Mouse (Mus musculus) ES-E14 (cell line): ENCODE data around the gene Tcn2. TPM values are rescaled to one million over a fixed set of nuclear protein-coding genes. Genes with fewer than 3 reads are reported as not detected.

ENCODE experiments used
- DNase-seq: peaks from one replicate; pipeline ENCODE4 v3.0.0-alpha.2; 2013; ENCODE audit warnings: low read depth, low spot score
- H3K27ac ChIP-seq: 2 replicates; pipeline ENCODE4 v1.5.1; 2012; ENCODE audit warnings: low read depth, mild to moderate bottlenecking, low read length, moderate library complexity, mixed read lengths; ENCODE audit not compliant: poor library complexity, insufficient read depth, severe bottlenecking
- H3K36me3 ChIP-seq: 2 replicates; pipeline ENCODE4 v1.6.1; 2012; ENCODE audit warnings: mild to moderate bottlenecking, low read length, moderate library complexity, mixed read lengths; ENCODE audit not compliant: control insufficient read depth, poor library complexity, insufficient read depth, severe bottlenecking
- H3K4me1 ChIP-seq, 2 experiments: fragments of 150-350 bp in 1 of 2; sonication (generic) in 1 of 2; 2 replicates each; pipeline ENCODE4 v1.6.1; 2012; ENCODE audit warnings: low read length in 2 of 2, mild to moderate bottlenecking in 1 of 2, mixed read lengths in 1 of 2; ENCODE audit not compliant: control insufficient read depth in 2 of 2, insufficient read depth in 2 of 2, poor library complexity in 1 of 2
- H3K4me3 ChIP-seq, 2 experiments: fragments of 150-350 bp in 1 of 2; sonication (generic) in 1 of 2; 2 replicates each; pipeline ENCODE4 v1.5.1; 2012; ENCODE audit warnings: low read length in 2 of 2, low read depth in 1 of 2, mild to moderate bottlenecking in 1 of 2, mixed read lengths in 1 of 2; ENCODE audit not compliant: insufficient read depth in 1 of 2, poor library complexity in 1 of 2, severe bottlenecking in 1 of 2
- H3K9ac ChIP-seq: 2 replicates; pipeline ENCODE4 v1.6.1; 2012; ENCODE audit warnings: low read depth, mild to moderate bottlenecking, low read length, mixed read lengths; ENCODE audit not compliant: poor library complexity, insufficient read depth, severe bottlenecking
- H3K9me3 ChIP-seq: fragments of 150-350 bp; sonication (generic); 2 replicates; pipeline ENCODE4 v1.6.1; 2012; ENCODE audit warnings: low read depth, mild to moderate bottlenecking, low read length; ENCODE audit not compliant: control insufficient read depth, insufficient read depth
- CHD2 ChIP-seq: IDR thresholded peaks from 2 replicates; pipeline ENCODE4 v1.6.1; 2014; ENCODE audit warnings: mild to moderate bottlenecking, low read depth, low read length, inconsistent platforms
- HCFC1 ChIP-seq: IDR thresholded peaks from 2 replicates; pipeline ENCODE4 v1.6.1; 2012; ENCODE audit warnings: low read length, inconsistent platforms, borderline replicate concordance; ENCODE audit not compliant: insufficient read depth
- MAFK ChIP-seq: IDR thresholded peaks from 2 replicates; pipeline ENCODE4 v1.6.1; 2014; ENCODE audit warnings: mild to moderate bottlenecking, low read depth, low read length, inconsistent platforms; ENCODE audit not compliant: insufficient read depth
- ZC3H11A ChIP-seq: IDR thresholded peaks from 2 replicates; pipeline ENCODE4 v1.6.1; 2012; ENCODE audit warnings: low read depth, mild to moderate bottlenecking, inconsistent platforms, low read length, borderline replicate concordance
- ZNF384 ChIP-seq: IDR thresholded peaks from 2 replicates; pipeline ENCODE4 v1.6.1; 2012; ENCODE audit warnings: low read depth, low read length, inconsistent platforms
- in situ Hi-C, 2 experiments: fragments of 600-800 bp; cut with MboI; formaldehyde crosslinking; loops; one replicate each; pipeline ENCODE4 v1.15.1; 2025; ENCODE audit warnings: low sequenced_read_pairs in 2 of 2, inconsistent platforms in 1 of 2; ENCODE audit not compliant: unreplicated experiment in 2 of 2
- total RNA-seq: library from RNA; depleted of rRNA; stranded (reverse); fragments of 300-350 nt; gene quantifications from 2 replicates; pipeline ENCODE4 v1.2.3, GENCODE M21; 2012

The Tcn2 gene
- total RNA-seq, 1 experiment, result 32.4 TPM

GRCm38 (mm10) chr11:3946386-3946785, 14.4 kb upstream of the Tcn2 start:
- in situ Hi-C loops, result no loop called here
- Histone ChIP-seq H3K36me3 (no peaks in the 10 kb centered on the region), H3K4me1 (peaks cover 3 to 5% of the 10 kb centered on the region in 2 experiments; a peak in 2 of 4 replicates), H3K4me3 (no peak overlapping the region; a peak in 1 of 4 replicates), H3K9me3 (no peaks in the 10 kb centered on the region), H3K9ac (no peak overlapping the region), H3K27ac (no peak overlapping the region; the same call in 1 of the 2 replicates)
- no peak for DNase-seq
- TF ChIP-seq HCFC1, result no peak
- TF ChIP-seq ZNF384, result no peak
- peak; percentile 77 for TF ChIP-seq MAFK

- H3K9me3 ChIP-seq, result no peaks in the 10 kb centered on the region
- DNase-seq, result no peak
- TF ChIP-seq ZNF384 (no peak), HCFC1 (no peak), CHD2 (no peak), ZC3H11A (no peak)
- in situ Hi-C loops, result no loop called here
- H3K36me3 ChIP-seq, result no peaks in the 10 kb centered on the region
- H3K4me1 ChIP-seq, result peaks cover 2 to 8% of the 10 kb centered on the region in 2 experiments; a peak in 2 of 4 replicates
- H3K27ac ChIP-seq, result no peak overlapping the region
- H3K4me3 ChIP-seq, result no peak overlapping the region
- H3K9ac ChIP-seq, result no peak overlapping the region
Observed at GRCm38 (mm10) chr11:3941371-3941770, 9.4 kb upstream of the Tcn2 start.

- H3K36me3 ChIP-seq, result no peaks in the 10 kb centered on the region
- H3K9ac ChIP-seq, result no peak overlapping the region
- H3K27ac ChIP-seq, result no peak overlapping the region
- no peaks in the 10 kb centered on the region for H3K9me3 ChIP-seq
- no peak overlapping the region for H3K4me3 ChIP-seq
- no peak for DNase-seq
- no peak for TF ChIP-seq ZNF384
- TF ChIP-seq MAFK, result no peak
- TF ChIP-seq CHD2, result no peak
- no peak for TF ChIP-seq ZC3H11A
- no peak for TF ChIP-seq HCFC1
- in situ Hi-C loops, result no loop called here
- H3K4me1 ChIP-seq, result peaks cover 3 to 13% of the 10 kb centered on the region in 2 experiments; a peak in 2 of 4 replicates
Observed at GRCm38 (mm10) chr11:3937321-3937874, 5.4 kb upstream of the Tcn2 start.

- Histone ChIP-seq H3K27ac (no peak overlapping the region), H3K9me3 (no peaks in the 10 kb centered on the region), H3K4me3 (no peak overlapping the region), H3K4me1 (peaks cover 4 to 14% of the 10 kb centered on the region in 2 experiments; a peak in 3 of 4 replicates), H3K36me3 (no peaks in the 10 kb centered on the region), H3K9ac (no peak overlapping the region)
- no peak for TF ChIP-seq MAFK
- DNase-seq, result no peak
- in situ Hi-C loops, result no loop called here
Observed at GRCm38 (mm10) chr11:3936318-3936717, 4.4 kb upstream of the Tcn2 start.

- Histone ChIP-seq H3K27ac (no peak overlapping the region), H3K4me3 (no peak overlapping the region), H3K9ac (no peak overlapping the region), H3K36me3 (no peaks in the 10 kb centered on the region), H3K4me1 (peaks cover 4 to 21% of the 10 kb centered on the region in 2 experiments; a peak in 3 of 4 replicates), H3K9me3 (no peaks in the 10 kb centered on the region)
- no peak for DNase-seq
- in situ Hi-C loops, result no loop called here
- no peak for TF ChIP-seq CHD2
- TF ChIP-seq ZNF384, result no peak
- no peak for TF ChIP-seq ZC3H11A
- no peak for TF ChIP-seq HCFC1
- no peak for TF ChIP-seq MAFK
Observed at GRCm38 (mm10) chr11:3935135-3935534, 3.2 kb upstream of the Tcn2 start.
